Mouse (Mus musculus): Measurements from ENCODE around the gene Pou3f3. TPM values are rescaled to one million over a fixed set of nuclear protein-coding genes. Genes with fewer than 3 reads are reported as not detected.

Pou3f3 gene
- polyA plus RNA-seq, 1 experiment from 2014 or later: 0.03 TPM

DNA sequence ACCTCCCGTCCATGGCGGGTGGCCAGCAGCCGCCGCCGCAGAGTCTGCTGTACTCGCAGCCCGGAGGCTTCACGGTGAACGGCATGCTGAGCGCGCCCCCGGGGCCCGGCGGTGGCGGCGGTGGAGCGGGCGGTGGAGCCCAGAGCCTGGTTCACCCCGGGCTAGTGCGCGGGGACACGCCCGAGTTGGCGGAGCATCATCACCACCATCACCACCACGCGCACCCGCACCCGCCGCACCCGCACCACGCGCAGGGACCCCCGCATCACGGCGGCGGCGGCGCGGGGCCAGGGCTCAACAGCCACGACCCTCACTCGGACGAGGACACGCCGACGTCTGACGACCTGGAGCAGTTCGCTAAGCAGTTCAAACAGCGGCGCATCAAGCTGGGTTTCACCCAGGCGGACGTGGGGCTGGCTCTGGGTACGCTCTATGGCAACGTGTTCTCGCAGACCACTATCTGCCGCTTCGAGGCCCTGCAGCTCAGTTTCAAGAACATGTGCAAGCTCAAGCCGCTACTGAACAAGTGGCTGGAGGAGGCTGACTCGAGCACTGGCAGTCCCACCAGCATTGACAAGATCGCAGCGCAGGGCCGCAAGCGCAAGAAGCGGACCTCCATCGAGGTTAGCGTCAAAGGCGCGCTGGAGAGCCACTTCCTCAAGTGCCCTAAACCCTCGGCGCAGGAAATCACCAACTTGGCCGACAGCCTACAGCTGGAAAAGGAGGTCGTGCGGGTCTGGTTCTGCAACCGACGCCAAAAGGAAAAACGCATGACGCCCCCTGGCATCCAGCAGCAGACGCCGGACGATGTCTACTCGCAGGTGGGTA is 2.4 kb downstream of the Pou3f3 start:
- Histone ChIP-seq H3K27me3 (ENCODE audit: insufficient read depth, poor library complexity, severe bottlenecking) (peaks cover 79% of the 10 kb centered on the region), H3K4me1 (peaks cover 33% of the 10 kb centered on the region), H3K36me3 (no peaks in the 10 kb centered on the region), H3K4me3 (peak overlapping the region; percentile 64), H3K27ac (0 out of 2 replicates have a peak overlapping the region, but pooled peaks have one; percentile 29), H3K9me3 (no peaks in the 10 kb centered on the region)
- WGBS: under 1% methylated on average over 66 of the region's 80 CpGs
- DNase-seq (ENCODE audit: low spot score): peak; percentile 78

DNA sequence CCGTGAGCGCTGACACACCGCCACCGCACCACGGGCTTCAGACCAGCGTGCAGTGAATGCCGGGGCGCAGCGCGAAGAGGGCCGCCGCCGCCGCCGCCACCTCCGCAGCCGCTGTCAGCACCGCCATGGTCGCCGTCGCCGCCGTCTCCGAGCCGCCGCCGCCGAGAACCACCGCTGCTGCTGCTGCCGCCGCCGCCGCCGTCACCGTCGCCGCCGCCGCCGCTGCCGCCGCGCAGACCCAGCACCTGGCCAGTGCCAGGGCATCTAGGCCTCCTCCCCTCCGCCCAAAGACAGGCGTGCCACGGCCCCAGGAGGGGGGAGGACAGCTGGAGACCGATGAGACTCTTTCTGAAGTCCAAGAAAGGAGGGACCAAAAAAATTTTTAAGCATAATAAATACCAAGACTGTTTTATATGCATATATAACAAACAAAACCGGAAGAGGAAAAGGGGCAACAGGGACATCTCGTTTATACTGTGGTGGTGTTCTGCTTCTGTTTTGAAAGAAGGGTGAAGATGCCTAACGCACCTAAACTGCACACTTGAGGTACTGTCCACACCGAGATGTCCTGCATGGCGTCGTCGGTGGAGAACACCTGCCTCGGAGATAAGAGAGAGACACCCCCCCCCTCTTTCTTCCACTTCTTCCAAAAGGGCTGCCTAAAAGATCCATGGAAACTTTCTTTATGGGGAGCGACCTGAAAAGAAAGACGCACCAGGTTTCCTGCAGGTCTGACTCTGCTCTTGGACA is 3.2 kb downstream of the Pou3f3 start:
- Histone ChIP-seq H3K27ac (no peak overlapping the region), H3K36me3 (no peaks in the 10 kb centered on the region), H3K27me3 (ENCODE audit: insufficient read depth, poor library complexity, severe bottlenecking) (peaks cover 79% of the 10 kb centered on the region), H3K4me1 (peaks cover 29% of the 10 kb centered on the region), H3K4me3 (peak overlapping the region; percentile 64), H3K9me3 (no peaks in the 10 kb centered on the region)
- WGBS: 3% methylated on average over 54 of the region's 57 CpGs
- no peak for DNase-seq (ENCODE audit: low spot score)

GRCm38 (mm10) chr1:42699471-42699871 is 3.9 kb downstream of the Pou3f3 start:
- Histone ChIP-seq H3K4me3 (0 out of 2 replicates have a peak overlapping the region, but pooled peaks have one; percentile 12), H3K4me1 (peaks cover 30% of the 10 kb centered on the region), H3K27me3 (ENCODE audit: insufficient read depth, poor library complexity, severe bottlenecking) (peaks cover 84% of the 10 kb centered on the region), H3K36me3 (no peaks in the 10 kb centered on the region), H3K9me3 (no peaks in the 10 kb centered on the region), H3K27ac (no peak overlapping the region)
- WGBS: 1% methylated on average over 19 of the region's 19 CpGs
- DNase-seq (ENCODE audit: low spot score): no peak

DNA sequence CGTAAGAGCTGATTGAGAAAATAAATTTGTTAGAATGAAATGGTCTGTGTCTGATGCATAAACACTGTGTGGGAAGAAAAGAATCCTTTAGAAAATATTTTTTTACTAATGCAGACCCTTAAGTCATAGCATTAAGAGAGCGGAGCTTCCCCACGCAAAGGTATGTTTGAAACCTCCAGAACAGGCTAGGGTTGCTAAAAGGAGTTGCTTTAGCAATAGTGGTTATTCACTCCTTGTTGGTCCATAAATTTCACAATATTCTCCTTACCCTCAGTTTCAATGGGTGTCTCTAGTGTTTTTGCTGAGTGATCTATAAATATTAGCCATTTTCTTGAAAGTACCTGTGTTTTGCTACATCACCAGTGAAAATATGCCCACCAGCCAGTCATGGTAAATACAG is 4.6 kb downstream of the Pou3f3 start:
- H3K4me1 ChIP-seq: peaks cover 30% of the 10 kb centered on the region
- no peaks in the 10 kb centered on the region for H3K9me3 ChIP-seq
- no peak overlapping the region for H3K4me3 ChIP-seq
- H3K36me3 ChIP-seq: no peaks in the 10 kb centered on the region
- 5% methylated on average over 3 of the region's 3 CpGs for WGBS
- DNase-seq (ENCODE audit: low spot score): no peak
- H3K27me3 ChIP-seq (ENCODE audit: insufficient read depth, poor library complexity, severe bottlenecking): peaks cover 91% of the 10 kb centered on the region
- H3K27ac ChIP-seq: no peak overlapping the region

DNA sequence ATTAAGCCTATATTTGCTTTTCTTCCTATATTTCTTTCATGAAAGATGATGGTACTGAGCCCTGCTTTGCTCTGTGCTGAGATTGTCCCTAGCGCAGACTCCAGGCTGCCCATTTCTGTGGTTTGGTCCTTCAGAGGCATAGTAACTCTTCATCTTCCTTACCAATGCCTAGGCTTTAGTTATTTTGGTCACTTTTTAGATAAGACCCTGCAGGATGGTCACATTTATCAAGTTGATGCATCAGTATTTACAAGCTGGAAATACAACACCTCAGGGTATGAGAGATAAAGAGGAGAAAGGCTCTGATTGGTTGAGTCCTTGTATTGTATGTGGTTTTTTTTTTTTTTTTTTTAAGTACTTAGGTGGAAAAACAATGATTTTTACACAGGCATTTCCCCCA is 5.2 kb downstream of the Pou3f3 start:
- WGBS: 7% methylated on average over 1 of the region's 1 CpGs
- Histone ChIP-seq H3K4me3 (no peak overlapping the region), H3K9me3 (no peaks in the 10 kb centered on the region), H3K36me3 (no peaks in the 10 kb centered on the region), H3K4me1 (peaks cover 30% of the 10 kb centered on the region), H3K27me3 (ENCODE audit: insufficient read depth, poor library complexity, severe bottlenecking) (peaks cover 92% of the 10 kb centered on the region), H3K27ac (no peak overlapping the region)
- DNase-seq (ENCODE audit: low spot score): no peak

- no peaks in the 10 kb centered on the region for H3K36me3 ChIP-seq
- H3K4me3 ChIP-seq: no peak overlapping the region
- no peak overlapping the region for H3K27ac ChIP-seq
- H3K4me1 ChIP-seq: peaks cover 21% of the 10 kb centered on the region
- no peaks in the 10 kb centered on the region for H3K9me3 ChIP-seq
- H3K27me3 ChIP-seq (ENCODE audit: insufficient read depth, poor library complexity, severe bottlenecking): peaks cover 93% of the 10 kb centered on the region
- 13% methylated on average over 5 of the region's 5 CpGs for WGBS
- no peak for DNase-seq (ENCODE audit: low spot score)
Observed at GRCm38 (mm10) chr1:42701833-42702611, 6.5 kb downstream of the Pou3f3 start.

DNA sequence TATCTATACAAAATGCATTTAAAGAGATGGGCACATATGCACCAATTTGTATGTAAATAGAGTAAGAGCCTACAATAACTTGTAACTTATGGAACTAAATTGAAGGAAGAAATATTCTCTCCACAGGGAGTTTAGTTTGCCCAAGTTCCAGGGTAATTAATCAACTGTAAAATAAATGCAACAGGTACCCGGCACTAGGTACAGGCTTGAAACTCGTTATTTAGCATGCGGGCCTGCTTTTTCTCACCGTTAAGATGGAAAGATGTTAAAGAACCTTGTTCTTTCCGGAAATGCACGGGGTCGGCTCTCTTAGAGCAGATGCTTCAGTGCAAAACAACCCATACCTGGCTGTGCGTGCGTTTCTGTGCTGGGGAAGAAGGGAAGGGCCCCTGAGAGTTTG is 7.4 kb downstream of the Pou3f3 start:
- no peak overlapping the region for H3K4me3 ChIP-seq
- 3% methylated on average over 9 of the region's 9 CpGs for WGBS
- H3K36me3 ChIP-seq: no peaks in the 10 kb centered on the region
- H3K4me1 ChIP-seq: peaks cover 12% of the 10 kb centered on the region
- DNase-seq (ENCODE audit: low spot score): no peak
- no peaks in the 10 kb centered on the region for H3K9me3 ChIP-seq
- H3K27ac ChIP-seq: no peak overlapping the region
- H3K27me3 ChIP-seq (ENCODE audit: insufficient read depth, poor library complexity, severe bottlenecking): peaks cover 93% of the 10 kb centered on the region

DNA sequence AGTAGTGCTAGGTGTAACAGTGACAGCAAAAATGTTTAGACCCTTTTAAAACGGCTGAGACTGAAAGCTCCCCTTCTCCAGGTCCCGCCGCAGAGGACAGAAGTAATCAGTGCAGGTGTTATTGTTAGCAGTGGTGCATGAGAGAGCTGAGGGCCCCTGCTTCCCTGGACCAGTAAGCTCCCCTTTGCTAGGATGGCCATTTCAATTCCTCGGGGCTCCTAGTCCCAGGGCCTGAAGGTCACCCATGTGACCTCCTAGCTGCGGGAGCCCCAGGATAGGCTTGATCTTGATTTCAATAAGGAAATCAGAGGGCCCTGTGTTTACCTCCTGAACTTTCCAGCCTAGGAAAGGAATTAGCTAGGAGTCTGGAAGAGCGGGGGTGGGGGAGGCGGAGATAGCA is 7.9 kb downstream of the Pou3f3 start:
- Histone ChIP-seq H3K27ac (no peak overlapping the region), H3K9me3 (no peaks in the 10 kb centered on the region), H3K4me3 (no peak overlapping the region), H3K4me1 (peaks cover 8% of the 10 kb centered on the region), H3K27me3 (ENCODE audit: insufficient read depth, poor library complexity, severe bottlenecking) (peaks cover 93% of the 10 kb centered on the region), H3K36me3 (no peaks in the 10 kb centered on the region)
- DNase-seq (ENCODE audit: low spot score): no peak
- WGBS: 3% methylated on average over 7 of the region's 7 CpGs

GRCm38 (mm10) chr1:42703851-42704613 is 8.5 kb downstream of the Pou3f3 start:
- H3K4me3 ChIP-seq: no peak overlapping the region
- peaks cover 3% of the 10 kb centered on the region; the same call in 1 of the 2 replicates for H3K4me1 ChIP-seq
- no peaks in the 10 kb centered on the region for H3K36me3 ChIP-seq
- peaks cover 93% of the 10 kb centered on the region for H3K27me3 ChIP-seq (ENCODE audit: insufficient read depth, poor library complexity, severe bottlenecking)
- WGBS: 2% methylated on average over 26 of the region's 26 CpGs
- DNase-seq (ENCODE audit: low spot score): no peak
- H3K9me3 ChIP-seq: no peaks in the 10 kb centered on the region
- H3K27ac ChIP-seq: no peak overlapping the region

DNA sequence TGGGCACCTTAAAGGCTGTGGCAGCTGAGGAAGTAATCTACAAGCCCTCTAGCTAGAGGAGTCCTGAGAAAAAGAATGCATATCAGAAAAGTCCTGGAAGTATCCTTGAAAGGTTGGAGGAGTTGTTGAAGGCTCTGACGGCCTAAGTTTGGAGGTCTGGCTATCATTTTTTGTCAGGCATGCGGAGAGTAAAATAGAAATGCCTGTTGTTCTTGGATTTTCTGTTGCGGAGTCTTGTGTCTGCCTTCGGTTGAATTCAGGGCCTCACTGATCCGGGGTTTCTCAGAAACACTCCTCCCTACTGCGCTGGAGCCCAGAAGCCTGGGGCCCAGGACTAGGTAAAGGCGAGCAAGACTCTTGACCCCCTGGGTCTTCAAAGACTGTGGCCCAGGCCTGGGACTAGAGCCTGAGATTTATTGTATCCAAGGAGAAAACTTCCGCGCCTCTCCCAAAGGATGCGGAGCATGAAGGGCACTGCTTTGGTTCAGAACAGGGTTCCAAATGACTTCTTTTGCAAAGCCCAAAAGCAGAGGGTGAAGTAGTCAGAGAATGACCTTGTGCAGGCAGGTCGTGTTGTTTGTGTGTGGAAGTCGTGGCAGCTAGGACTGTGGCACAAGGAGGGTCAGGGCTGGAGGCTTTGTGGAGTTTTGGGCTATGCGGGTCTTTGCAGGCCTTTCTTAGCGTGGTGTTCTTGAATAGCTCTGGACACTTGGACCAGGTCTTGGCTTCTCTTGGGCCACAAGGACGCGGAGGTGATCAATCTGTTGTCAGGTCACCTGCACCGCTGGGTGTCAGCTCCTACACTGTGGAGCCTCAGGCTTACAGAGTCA is 9.6 kb downstream of the Pou3f3 start:
- H3K27ac ChIP-seq: no peak overlapping the region
- WGBS: 2% methylated on average over 17 of the region's 17 CpGs

GRCm38 (mm10) chr1:42705811-42706160 is 10.2 kb downstream of the Pou3f3 start:
- Histone ChIP-seq H3K36me3 (no peaks in the 10 kb centered on the region), H3K27me3 (ENCODE audit: insufficient read depth, poor library complexity, severe bottlenecking) (peaks cover 97% of the 10 kb centered on the region), H3K27ac (no peak overlapping the region), H3K4me1 (peaks cover 3% of the 10 kb centered on the region; the same call in 1 of the 2 replicates), H3K9me3 (no peaks in the 10 kb centered on the region), H3K4me3 (no peak overlapping the region)
- DNase-seq (ENCODE audit: low spot score): no peak
- WGBS: 4% methylated on average over 8 of the region's 8 CpGs

More for the DNA sequence above, 9.6 kb downstream of the Pou3f3 start:
- Histone ChIP-seq H3K4me3 (no peak overlapping the region), H3K36me3 (no peaks in the 10 kb centered on the region), H3K27me3 (ENCODE audit: insufficient read depth, poor library complexity, severe bottlenecking) (peaks cover 97% of the 10 kb centered on the region), H3K4me1 (peaks cover 3% of the 10 kb centered on the region; the same call in 1 of the 2 replicates), H3K9me3 (no peaks in the 10 kb centered on the region)
- DNase-seq (ENCODE audit: low spot score): no peak
